Mouse (Mus musculus) ovary, postnatal 10 days (tissue): ENCODE measurements around the gene Epb41l1.

ENCODE experiments used
- DNase-seq: peaks from one replicate; pipeline ENCODE4 v3.0.0; 2022; ENCODE audit warnings: low spot score

Gene Epb41l1

DNA sequence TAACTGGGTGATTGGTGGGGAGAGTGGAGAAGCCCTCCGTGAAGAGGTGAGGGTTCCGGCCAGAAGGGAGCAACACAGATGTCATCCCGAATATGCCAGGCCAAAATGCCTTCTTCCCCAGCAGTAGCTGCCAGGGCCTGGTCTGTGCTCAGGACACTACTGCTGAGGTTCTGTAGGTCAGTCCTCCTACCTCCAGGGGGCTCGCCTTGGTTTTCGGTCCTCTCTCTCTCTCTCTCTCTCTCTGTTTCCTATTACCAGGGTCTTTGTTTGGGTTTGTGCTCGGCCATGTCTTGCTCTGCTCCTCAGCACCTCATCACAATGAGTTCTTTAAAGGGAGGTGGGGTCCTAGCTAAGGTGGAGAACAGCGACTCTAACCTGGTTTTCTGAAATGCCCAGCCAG, 120.3 kb downstream of the Epb41l1 start:
- DNase-seq: no peak

- no peak for DNase-seq
Observed at GRCm38 (mm10) chr2:156542410-156542809, 121.7 kb downstream of the Epb41l1 start.

- no peak for DNase-seq
Observed at GRCm38 (mm10) chr2:156543804-156544203, 123.1 kb downstream of the Epb41l1 start.

GRCm38 (mm10) chr2:156547123-156547891, 126.6 kb downstream of the Epb41l1 start, which contains the start of gene Aar2:
Aar2 (plus strand) TSS chr2:156547584.
- DNase-seq: peak; percentile 85

GRCm38 (mm10) chr2:156552421-156552820, 131.7 kb downstream of the Epb41l1 start:
- no peak for DNase-seq

GRCm38 (mm10) chr2:156561808-156562207, 141.1 kb downstream of the Epb41l1 start:
- no peak for DNase-seq

DNA sequence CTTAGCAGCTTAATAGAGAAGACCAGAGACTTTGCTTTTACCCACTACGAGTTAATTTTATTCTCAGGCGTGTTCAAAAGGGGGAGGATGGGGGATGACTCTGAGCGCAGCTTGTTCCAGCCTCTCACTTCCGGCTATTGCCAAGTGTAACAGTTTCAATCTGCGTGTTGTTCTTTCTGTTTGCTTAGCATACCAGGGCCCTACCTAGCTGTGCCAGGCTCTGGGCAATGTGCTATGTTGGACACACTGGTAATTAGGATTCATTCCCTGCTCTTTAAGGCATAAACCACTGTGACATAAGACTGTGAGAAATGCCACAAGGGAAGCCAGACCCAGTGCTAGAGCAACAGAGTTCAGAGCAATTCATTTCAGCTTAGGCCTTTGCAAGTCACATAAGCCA, 142.8 kb downstream of the Epb41l1 start:
- DNase-seq: no peak

- DNase-seq: no peak
Observed at GRCm38 (mm10) chr2:156566512-156566911, 145.8 kb downstream of the Epb41l1 start.

DNA sequence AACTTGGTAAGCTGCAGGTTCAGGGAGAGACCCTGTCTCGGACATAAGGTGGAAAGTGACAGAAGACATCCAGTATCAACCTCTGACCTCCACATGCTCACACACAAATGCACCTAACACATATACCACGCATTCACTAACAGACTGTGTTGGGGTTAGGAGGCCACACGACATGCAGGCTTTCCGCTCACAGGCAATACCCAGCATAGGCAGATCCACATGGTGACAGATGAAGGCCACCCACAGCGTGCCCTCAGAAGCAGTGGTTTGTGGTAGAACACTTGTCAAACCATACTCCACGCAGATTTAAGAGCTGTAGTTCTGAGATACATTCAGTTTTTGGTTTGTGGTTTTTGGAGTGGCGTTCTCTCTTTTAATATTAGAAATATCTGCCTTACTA, 147.9 kb downstream of the Epb41l1 start:
- no peak for DNase-seq

- DNase-seq: no peak
Observed at GRCm38 (mm10) chr2:156569261-156569660, 148.6 kb downstream of the Epb41l1 start.

DNA sequence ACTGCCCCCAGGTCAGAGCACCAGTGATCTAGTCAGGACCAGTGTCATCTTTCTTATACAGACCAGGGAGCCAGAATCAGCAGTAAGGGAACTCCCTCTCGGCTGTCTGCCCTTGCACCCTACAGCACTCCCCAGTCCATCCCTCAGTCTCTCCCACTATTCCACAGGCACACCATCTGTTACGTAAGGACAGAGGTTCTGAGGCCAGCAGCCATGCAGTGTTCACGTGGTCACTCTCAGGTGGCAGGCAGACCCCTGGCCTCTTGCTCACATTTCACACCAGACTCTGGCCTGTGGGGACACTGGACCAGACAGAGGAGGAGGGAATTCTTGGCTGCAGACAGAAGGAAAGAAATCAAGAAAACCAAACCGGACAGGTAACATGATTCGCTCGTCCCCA, 150.8 kb downstream of the Epb41l1 start:
- no peak for DNase-seq

GRCm38 (mm10) chr2:156576850-156577587, 156.3 kb downstream of the Epb41l1 start:
- no peak for DNase-seq

- no peak for DNase-seq
Observed at GRCm38 (mm10) chr2:156580507-156580906, 159.8 kb downstream of the Epb41l1 start.

DNA sequence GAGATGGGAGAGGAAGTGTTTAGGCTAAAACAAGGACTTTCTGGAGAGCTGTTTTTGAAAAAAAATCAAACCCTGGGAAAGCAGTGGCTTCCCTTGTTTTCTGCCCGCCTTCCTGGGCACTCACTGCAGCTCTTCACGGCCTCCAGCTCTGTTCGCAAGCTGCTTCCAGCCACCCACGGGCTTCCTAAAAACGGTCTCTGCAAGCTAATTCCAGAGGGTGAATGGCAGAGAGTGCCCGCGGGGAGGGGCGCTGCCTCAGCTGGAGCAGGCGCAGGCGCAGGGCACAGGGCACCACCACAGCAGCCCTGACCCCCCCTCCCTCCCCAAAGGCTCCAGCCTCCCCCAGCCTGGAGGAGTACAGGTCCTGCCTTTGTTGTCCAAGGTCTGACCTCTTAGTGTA, 160.5 kb downstream of the Epb41l1 start:
- no peak for DNase-seq

GRCm38 (mm10) chr2:156582887-156583286, 162.2 kb downstream of the Epb41l1 start:
- DNase-seq: no peak

GRCm38 (mm10) chr2:156584154-156584796, 163.6 kb downstream of the Epb41l1 start:
- no peak for DNase-seq

GRCm38 (mm10) chr2:156584797-156585471, 164.2 kb downstream of the Epb41l1 start:
- DNase-seq: no peak

DNA sequence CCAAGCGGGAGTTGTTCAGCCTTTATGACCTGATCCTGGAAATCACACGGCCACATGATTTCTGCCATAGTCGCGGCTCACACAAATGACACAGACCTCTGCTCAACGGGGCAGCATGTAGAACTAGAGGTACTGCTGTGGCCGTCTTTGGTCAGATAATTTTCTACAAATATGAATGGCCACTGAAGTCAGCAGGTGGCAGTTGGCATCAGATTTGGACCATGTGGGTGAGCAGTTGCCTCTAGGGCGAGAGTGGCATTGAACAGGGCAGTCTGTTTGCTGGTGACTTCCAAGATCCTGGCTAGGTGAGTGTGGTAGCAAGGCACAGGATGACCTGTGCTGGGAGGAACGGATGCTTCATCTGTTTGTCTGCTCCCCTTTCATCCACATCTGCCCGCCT, 168.8 kb downstream of the Epb41l1 start:
- no peak for DNase-seq
